Mouse (Mus musculus) mature B cell (primary cell): ENCODE results near the gene Hydin.
"Not testable (repeated sequence)": the region's sequence is repeated elsewhere in the genome, so short reads cannot be mapped to it uniquely, and the experiment has no call there.

Source experiments
- in situ Hi-C: fragments of 300-500 bp; cut with MboI; formaldehyde crosslinking; loops from 2 replicates; pipeline ENCODE4 v1.14.3; 2019

The Hydin gene

DNA sequence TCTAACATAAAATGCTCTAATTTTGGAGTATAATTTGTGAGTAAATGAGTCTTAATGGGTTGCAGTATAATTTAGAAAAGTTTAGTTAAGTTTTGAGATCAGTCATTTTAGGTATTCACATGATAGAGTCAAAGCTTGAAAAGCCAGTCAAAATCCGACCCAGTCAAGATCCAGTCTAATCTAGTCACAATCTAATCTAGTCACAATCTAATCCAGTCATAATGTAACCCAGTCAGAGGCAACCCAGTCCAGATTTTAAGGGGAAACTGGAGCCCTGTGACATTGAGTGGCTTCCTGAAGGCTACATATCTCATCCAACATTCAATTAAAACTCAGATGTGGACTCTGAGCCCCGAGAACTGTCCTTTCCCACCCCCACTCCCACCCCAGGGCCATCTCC lies 72.7 kb downstream of the Hydin start:
- in situ Hi-C loops, result no loop called here

DNA sequence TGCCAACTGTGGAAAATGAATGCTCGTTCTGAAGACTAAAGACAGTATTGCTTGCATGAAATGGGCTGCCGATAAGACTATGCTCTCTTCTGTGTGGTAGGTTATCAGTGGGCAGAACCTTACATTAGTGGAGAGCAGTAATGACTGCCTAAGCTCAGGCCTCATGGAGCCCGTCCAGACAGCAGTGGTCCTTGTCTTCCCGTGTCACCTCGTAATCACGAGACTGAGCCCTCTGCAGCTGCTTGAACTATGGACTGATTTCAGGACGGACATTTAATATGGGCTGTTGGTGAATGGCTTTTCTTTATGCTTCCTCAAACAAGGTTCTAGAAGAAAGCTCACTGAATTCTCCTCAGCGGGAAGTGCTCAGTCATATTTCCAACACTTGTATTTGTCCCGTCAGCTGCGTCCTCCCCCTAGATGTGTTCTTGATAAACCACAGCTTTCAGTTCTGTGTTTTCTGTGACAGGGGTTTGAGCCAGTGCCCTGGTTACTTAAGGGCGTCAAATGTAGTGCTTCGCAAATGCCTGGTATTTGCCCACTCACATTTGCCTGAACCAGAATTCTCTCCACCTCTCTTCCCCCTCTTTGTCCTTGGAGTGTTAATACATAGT lies 73.4 kb downstream of the Hydin start:
- in situ Hi-C loops, result no loop called here

GRCm38 (mm10) chr8:110345697-110346394 lies 79.1 kb downstream of the Hydin start:
- in situ Hi-C loops, result no loop called here

DNA sequence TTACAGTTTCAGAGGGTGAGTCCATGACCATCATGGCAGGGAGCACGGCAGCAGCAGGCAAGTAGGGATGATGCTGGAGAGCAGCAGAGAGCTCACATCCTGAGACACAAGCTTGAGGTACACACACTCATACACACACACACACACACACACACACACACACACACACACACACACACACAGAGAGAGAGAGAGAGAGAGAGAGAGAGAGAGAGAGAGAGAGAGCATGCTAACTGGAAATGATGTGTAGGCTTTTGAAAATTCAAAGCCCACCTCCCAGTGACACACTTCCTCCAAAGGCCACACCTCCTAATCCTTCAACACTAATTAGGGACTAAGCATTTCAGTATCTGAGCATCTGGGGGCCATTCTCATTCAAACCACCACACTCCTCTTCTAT lies 80.1 kb downstream of the Hydin start:
- in situ Hi-C loops, result no loop called here

DNA sequence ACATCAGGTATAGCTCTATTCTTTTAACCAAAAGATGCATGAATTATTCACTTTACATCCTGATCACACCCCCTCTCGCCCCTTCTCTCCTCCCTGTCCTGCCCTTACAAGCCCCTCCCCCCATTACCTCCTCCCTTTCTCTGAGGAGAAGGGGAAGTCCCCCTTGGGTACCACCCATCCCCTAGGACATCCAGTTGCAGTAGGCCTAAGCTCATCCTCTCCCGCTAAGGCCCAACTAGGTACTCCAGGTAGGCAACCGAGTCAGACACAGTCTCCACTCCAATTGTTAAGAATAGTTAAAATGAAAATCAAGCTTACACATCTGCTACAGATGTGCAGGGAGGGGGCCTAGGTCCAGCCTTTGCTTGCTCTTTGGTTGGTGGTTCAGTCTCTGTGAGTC lies 83.9 kb downstream of the Hydin start:
- in situ Hi-C loops, result no loop called here

- in situ Hi-C loops, result no loop called here
Measured at GRCm38 (mm10) chr8:110351909-110352308, 85.1 kb downstream of the Hydin start.

GRCm38 (mm10) chr8:110362975-110363374 lies 96.2 kb downstream of the Hydin start:
- in situ Hi-C loops, result no loop called here

- in situ Hi-C loops, result no loop called here
Measured at GRCm38 (mm10) chr8:110372836-110373235, 106.1 kb downstream of the Hydin start.

DNA sequence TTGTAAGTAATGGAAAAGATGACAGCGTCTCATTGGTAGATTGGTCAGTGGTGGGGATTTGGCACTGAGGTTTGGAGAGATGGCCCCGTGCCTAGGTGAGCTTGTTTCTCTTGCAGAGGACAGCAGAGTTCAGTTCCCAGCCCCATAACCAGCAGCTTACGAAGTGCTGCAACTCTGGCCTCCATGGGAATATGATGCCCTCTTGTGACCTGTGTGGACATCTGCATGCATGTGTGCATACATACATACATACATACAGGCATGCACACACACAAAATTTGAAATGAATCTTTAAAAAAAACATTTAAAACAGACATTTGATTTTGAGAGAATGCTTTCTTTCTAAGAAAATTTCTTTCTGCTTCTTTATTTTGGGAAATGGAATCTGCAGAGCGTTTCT lies 106.9 kb downstream of the Hydin start:
- in situ Hi-C loops, result no loop called here

DNA sequence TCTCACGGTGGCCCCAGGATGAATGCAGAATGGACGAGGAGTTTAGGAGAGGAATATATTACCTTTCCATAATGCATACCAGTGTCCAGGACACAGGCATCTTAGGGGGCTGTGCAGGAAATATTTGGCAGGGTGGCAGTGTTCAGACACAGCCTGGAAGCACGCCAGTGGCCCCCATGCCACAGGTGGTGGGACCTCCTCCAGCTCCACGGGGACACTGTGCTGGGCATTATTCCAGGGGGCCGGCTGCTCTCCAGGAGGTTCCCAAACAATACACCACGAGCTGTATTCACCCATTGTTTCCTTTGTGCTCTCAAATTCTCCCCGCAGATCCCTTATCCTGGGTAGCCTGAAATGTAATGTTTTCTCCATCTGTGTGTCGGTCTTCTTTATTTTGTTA lies 116.0 kb downstream of the Hydin start:
- in situ Hi-C loops, result no loop called here

DNA sequence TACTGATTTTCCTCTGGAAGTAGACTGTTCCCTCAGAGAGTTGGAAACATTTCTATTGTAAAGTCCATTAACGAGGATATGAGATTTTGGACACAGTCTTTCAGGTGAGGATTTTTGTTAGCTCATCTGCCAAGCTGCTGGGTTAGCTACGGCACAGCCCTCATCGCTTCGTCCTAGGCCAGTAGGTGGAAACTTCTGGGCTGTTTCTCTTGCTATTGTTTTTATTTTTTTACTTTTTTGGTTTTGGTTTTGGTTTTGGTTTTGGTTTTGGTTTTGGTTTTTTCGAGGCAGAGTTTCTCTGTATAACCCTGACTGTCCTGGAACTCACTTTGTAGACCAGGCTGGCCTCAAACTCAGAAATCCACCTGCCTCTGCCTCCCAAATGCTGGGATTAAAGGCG lies 117.9 kb downstream of the Hydin start:
- in situ Hi-C loops, result not testable (repeated sequence)

GRCm38 (mm10) chr8:110395656-110396055 lies 128.9 kb downstream of the Hydin start:
- in situ Hi-C loops, result no loop called here

- in situ Hi-C loops, result no loop called here
Measured at GRCm38 (mm10) chr8:110400536-110400935, 133.8 kb downstream of the Hydin start.

DNA sequence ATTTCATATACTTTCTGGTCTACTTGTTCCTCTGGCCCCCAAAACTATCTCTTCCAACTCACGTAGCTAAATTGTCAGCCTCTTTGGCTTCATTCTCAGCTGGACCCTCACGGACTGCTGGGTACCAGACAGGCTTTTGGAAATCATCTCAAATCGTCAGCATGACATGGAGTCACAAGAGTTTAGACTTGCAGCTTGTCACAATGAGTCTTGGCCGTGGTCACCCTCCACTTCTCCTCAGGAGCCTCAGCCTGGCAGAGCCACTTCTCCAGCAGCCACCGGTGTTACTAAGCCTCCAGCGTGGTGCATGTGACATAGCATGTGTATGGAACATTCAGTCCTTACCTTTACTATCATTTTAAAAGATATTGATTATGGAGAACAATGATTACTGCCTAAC lies 135.5 kb downstream of the Hydin start:
- in situ Hi-C loops, result no loop called here

GRCm38 (mm10) chr8:110404516-110404915 lies 137.7 kb downstream of the Hydin start:
- in situ Hi-C loops, result no loop called here

DNA sequence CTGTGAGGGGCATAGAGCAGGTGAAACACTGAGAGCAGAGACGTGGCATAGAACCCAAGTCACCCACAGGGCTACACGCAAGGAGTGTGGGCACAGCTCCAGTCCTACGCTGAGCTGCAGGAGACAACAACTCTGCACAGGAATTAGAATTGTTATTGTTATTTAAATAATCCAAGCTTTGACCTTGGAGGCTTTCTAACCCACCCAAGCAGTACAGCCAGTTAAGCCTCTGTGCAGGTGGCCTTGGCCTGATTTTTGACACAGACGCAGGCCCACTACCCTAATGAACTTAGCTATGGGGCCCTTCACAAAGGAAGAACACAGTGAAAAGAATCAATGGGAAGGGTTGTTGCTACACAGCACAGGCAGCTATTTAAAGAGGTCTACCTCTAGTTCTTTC lies 148.3 kb downstream of the Hydin start:
- in situ Hi-C loops, result no loop called here

DNA sequence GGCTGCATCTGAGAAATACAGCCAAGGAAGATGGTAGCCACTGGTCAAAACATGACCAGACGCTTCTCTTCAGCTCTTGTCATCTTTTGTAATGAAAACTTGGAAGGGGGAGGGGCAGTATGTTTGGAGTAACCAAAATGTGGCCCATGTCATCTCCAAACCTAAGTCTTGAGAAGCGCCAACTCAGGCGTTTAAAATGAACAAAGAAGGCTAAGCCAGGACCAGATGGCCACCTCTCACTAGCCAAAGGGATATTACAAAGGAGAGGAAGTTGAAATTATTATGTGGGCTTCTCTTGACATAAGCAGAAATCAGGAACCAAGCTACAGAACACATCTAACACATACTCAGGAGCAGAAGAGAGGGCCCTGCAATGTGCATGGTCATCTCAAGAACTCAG lies 150.2 kb downstream of the Hydin start:
- in situ Hi-C loops, result no loop called here

DNA sequence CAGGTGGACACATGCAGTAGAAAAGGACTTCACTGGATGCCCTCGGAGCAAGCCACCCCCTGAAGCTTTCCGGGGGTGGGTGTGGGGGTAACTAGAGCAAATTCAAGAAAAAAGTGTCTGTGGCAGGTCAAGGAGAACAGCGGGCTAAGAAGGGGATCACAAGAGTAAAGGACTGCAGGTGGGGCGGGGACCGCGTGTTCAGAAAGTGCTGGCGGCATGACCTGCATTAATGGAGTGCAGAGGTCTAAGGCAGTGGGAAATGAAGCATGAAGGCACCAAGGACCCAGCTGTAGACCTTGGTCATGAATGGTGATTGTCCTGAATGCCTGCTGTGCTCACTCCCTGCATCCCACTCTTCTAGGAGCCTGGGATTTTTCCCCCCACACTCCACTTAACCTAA lies 151.0 kb downstream of the Hydin start:
- in situ Hi-C loops, result no loop called here

- in situ Hi-C loops, result no loop called here
Measured at GRCm38 (mm10) chr8:110419711-110420110, 152.9 kb downstream of the Hydin start.

- in situ Hi-C loops, result no loop called here
Measured at GRCm38 (mm10) chr8:110420221-110420620, 153.4 kb downstream of the Hydin start.

DNA sequence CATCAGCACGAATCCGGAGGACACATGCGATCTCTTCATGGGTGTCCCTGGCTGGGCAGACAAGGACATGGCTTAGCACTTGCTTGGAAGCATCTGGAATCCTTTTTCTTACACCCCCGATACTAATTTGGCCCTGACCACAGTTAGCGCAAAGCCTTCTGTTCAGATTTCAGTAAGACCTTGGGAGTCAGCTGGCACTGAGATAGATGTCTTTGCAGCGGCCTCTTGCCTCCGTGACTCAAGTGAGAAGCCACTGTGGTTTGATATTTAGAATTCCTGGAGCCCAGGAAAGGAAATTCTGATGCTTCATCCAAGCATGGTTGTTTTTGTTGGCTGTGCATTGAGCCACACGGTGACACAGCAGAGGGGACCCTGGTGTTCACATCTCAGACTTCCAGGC lies 157.4 kb downstream of the Hydin start:
- in situ Hi-C loops, result no loop called here

- in situ Hi-C loops, result no loop called here
Measured at GRCm38 (mm10) chr8:110431340-110431739, 164.6 kb downstream of the Hydin start.

GRCm38 (mm10) chr8:110440528-110440927 lies 173.8 kb downstream of the Hydin start:
- in situ Hi-C loops, result no loop called here

GRCm38 (mm10) chr8:110444276-110444675 lies 177.5 kb downstream of the Hydin start:
- in situ Hi-C loops, result no loop called here
